Mouse (Mus musculus): ENCODE measurements around the gene Sox18.

Gene Sox18

DNA sequence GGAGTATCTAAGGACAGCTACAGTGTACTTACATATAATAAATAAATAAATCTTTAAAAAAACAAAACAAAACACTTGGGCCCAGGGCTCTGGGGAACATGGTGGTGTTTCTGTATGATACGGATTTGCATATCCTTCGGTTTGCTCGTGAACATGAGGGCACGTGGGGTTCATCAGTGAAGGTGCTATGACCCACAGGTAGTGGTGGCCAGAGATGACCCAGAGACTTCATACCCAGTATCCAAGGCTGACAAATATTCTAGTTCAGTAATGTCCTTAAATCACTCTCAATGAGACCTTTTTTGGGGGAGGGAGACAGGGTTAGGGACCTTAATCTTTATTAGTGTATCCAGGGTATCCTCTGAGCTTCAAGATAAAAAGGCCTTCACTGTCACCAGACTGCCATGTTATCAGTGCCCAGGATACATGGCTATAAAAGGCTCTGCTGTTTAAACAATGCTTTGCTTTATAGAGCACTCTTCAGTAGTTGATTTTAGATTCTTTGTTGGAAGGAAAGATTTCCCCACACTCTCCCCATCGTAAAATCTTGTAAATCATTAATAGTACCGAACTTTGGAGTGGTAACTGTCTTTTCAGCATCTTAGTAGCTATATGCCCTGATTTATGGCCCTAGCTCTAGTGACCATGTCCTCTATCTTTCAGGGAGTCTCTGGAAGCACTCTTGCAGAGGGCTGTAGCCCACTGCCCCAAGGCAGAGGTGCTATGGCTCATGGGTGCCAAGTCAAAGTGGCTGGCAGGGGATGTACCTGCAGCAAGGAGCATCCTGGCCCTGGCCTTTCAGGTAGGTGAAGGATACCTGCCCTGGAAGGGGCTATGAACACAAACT is 24.6 kb downstream of the Sox18 start:
- in situ Hi-C loops (cut with MboI, MseI): loop anchor here (10.0 kb wide), 1 partner anchor 58 kb away; no protein-coding TSS in a partner anchor

- in situ Hi-C loops (cut with MboI, MseI): loop anchor here (10.0 kb wide), 1 partner anchor 59 kb away; no protein-coding TSS in a partner anchor
Observed at GRCm38 (mm10) chr2:181645666-181646065, 25.8 kb downstream of the Sox18 start.

GRCm38 (mm10) chr2:181644361-181644760 is 27.1 kb downstream of the Sox18 start:
- in situ Hi-C loops (cut with MboI, MseI): loop anchor here (10.0 kb wide), 1 partner anchor 60 kb away; no protein-coding TSS in a partner anchor

- in situ Hi-C loops (cut with MboI, MseI): no loop called here
Observed at GRCm38 (mm10) chr2:181635865-181636264, 35.6 kb downstream of the Sox18 start.

GRCm38 (mm10) chr2:181632624-181633023 is 38.8 kb downstream of the Sox18 start:
- in situ Hi-C loops (cut with MboI, MseI): no loop called here

- in situ Hi-C loops (cut with MboI, MseI): no loop called here
Observed at GRCm38 (mm10) chr2:181628471-181628870, 43.0 kb downstream of the Sox18 start.

DNA sequence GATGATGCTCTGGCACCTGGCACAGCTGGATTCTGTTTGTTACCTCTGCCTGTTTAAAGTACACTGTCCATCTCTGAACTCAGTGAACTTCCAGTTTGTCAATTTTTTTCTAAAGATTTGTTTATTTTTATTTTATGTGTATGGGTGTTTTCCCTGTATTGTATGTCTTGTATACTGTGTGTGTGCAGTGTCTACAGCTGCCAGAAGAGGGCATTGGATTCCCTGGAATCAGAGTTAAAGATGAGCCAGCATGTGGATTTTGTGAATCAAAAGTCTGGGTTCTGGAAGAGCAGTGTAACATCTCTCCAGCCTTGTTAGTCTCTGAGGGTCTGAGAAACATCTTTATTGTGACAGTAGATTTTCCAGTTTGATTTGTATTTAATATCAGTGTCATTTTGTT is 48.0 kb downstream of the Sox18 start:
- in situ Hi-C loops (cut with MboI, MseI): no loop called here

Measured in regulatory T cell (primary cell).